Mouse (Mus musculus) cerebellum, postnatal 10 days (tissue): Measurements from ENCODE around the gene Col4a6.

Experiments
- DNase-seq, 2 experiments: peaks; one replicate each; pipeline ENCODE4 v3.0.0; 2021; ENCODE audit warnings: mixed read lengths in 2 of 2

The Col4a6 gene

GRCm38 (mm10) chrX:141473470-141474302, at the start of gene Col4a6:
Col4a6 (minus strand) TSS chrX:141474076.
- peak; percentile 4 to 20 for DNase-seq

DNA sequence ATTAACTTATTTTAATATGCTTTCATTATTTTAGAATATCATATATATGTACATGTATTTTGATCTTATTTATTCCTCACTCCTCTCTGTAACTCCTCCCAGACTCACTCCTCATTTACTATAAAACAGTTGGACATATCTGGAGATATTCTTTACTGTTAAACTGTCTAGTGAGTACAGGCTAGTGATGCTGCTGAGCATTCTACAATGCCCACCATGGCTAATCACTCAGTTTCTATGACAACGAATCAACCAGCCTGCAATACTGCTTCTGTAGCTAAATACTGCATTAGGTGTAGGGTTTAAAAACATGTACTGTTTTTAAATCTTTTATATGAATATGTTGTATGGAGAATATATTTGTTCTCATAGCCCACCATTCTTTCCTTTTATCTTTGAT, 29.2 kb upstream of the Col4a6 start:
- no peak for DNase-seq

GRCm38 (mm10) chrX:141494545-141494944, 20.7 kb upstream of the Col4a6 start:
- no peak for DNase-seq

DNA sequence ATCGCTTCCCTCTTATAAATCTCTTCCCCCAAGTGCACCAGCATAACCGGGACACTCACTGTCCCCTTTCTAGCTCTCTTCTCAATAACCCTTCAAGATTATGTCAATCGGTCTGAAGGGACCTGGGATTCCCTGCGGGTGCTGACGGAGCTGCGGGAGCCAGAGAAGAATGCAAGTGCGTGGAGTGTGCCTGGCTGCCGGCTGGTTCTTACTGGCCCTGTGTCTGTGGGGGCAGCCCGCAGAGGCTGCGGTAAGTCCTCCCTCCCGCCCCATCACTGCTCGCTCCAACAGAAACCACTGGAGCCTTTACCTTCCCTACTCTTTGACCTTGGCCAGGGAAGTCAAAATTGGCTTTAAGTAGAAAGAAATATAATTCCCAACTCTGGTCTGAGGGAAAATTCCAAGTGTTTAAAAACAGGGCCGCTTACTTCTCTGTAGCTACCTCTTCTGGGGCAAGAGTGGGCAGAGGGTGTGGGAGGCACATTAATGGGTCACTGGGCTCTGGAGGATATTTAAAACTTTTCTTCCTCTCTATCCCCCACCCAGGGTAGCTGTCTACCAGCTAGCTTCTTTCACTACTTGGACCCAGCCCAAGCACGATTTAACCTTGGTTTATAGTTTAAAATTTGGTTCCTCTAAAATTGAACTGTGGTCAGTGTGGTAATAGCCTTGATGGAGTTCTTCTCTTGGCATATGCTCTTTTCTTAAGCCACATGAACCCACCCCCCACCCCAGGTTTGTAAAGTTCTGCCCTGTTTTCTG, 1.9 kb upstream of the Col4a6 start:
- peak; percentile 3 to 4 for DNase-seq

- peak; percentile 67 to 76 for DNase-seq
Observed at GRCm38 (mm10) chrX:141475110-141475509, 1.2 kb upstream of the Col4a6 start, which contains the start of gene Col4a5. Col4a5 (plus strand) TSS chrX:141475385.

- no peak for DNase-seq
Observed at GRCm38 (mm10) chrX:141447936-141448335, 25.9 kb downstream of the Col4a6 start.

DNA sequence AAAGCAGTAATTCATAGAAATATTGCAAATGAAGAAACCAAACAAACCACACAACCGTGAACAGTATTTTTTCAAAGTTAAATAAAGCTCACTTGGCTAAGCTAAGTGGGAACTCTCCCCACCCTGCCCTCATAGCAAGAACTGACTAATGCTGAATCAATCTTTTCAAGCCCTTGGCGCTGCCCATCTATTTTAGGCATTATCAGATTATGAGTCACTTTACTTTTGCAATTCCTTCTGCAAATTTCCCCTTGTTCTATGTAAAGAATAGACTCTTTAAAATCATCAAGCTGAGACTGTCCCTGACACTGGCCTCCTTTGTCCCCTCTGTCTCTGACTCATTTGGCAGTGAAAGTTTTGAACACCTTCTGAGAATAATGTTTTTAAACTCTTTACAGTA, 34.5 kb downstream of the Col4a6 start:
- no peak for DNase-seq

GRCm38 (mm10) chrX:141436780-141437179, 37.1 kb downstream of the Col4a6 start:
- no peak for DNase-seq

DNA sequence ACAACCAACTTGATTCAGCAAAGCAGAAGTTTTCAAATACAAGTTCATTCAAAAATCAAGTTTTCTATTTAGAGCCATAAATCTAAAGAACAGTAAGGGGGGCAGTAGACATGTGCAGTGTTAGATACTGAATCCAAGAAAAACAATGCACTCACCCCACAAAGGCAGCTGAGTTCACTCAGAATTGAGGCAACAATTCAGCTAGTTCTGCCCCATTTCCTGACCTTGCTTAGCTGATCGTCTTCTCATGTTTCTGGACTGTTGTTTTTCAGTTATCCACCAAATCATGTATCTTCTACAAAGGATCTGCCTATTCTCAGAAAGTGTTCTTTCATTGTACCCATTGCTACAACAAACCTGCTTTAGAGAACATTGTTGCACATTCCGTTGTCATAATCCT, 58.6 kb downstream of the Col4a6 start:
- no peak for DNase-seq

GRCm38 (mm10) chrX:141396243-141396642, 77.6 kb downstream of the Col4a6 start:
- DNase-seq: no peak

DNA sequence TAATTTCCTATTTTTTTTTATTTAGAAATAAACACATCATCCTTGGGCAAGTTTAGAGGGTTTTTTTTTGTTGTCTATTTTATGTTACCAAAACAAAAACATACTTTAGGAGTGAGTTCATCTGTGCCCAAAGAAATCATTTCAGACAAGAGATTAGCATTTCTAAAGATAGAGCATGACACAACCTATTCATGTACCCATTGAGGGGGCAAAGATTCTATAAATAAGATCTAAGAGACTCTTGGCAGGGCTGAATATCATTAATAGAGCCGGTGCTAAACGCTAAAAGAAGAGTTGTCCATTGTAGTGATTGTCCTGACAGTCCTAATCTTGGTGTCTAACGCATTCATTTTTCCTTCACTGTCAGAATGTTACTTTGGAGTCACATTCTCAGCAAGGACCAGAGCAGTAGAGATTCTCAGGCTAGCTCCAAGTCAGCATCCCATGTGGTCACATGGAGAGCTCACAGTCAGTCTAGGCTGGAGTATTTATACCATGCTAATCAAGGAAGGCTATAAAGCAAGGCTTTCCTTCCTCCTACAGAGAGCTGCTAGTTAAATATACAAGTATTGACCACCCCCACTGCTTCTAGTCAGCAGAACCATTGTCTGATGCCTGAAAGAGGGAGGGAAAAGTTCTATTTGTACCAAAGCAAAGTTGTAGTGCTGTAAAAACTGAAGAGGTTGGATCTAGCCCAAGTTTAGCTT, 88.3 kb downstream of the Col4a6 start:
- DNase-seq: no peak

- no peak for DNase-seq
Observed at GRCm38 (mm10) chrX:141384632-141385031, 89.2 kb downstream of the Col4a6 start.

DNA sequence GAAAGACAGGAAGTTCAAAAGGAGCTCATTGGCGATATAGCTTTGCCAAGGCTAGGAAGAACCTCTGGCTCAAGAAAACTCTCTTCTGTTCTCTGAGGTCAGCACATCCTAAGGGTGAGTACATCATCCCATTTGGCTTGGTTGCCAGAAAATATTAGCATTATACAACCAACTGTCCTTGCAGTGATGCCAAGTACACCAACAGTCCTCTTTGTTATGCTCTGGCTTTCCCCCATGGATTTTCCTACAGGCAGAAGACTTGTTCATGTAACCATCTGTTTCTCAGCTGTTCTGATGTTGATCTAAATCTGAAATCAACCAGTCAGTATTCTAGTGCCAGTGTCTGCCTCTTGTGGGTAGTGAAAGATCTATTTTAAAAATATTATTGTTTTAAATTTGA, 103.6 kb downstream of the Col4a6 start:
- DNase-seq: peak; percentile 20 to 26

GRCm38 (mm10) chrX:141363331-141363730, 110.5 kb downstream of the Col4a6 start:
- DNase-seq: peak; percentile 3 to 7

DNA sequence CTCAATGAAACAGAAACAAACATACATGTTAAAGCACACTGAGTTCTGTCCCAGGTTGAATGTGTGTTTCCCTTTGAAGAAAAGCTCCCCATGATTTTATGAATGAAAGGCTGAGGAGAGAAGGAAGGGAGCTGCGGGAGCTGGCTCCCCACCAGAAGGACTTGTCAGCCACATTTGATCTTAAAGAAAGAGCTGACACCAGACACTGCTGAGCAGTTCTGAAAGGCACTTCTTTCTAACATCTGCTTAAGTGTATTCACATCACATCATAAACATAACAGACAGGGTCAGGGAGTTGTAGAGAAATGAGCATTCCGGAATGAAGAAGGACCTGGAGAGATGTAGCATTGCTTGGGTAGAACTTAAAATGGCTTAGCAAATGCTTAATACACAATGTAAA, 132.5 kb downstream of the Col4a6 start:
- no peak for DNase-seq

GRCm38 (mm10) chrX:141328044-141328443, 145.8 kb downstream of the Col4a6 start:
- no peak for DNase-seq

- DNase-seq: peak; percentile 19 to 56
Observed at GRCm38 (mm10) chrX:141324201-141324600, 149.7 kb downstream of the Col4a6 start.

GRCm38 (mm10) chrX:141316217-141316616, 157.7 kb downstream of the Col4a6 start:
- DNase-seq: no peak

GRCm38 (mm10) chrX:141315795-141316194, 158.1 kb downstream of the Col4a6 start:
- DNase-seq: no peak

DNA sequence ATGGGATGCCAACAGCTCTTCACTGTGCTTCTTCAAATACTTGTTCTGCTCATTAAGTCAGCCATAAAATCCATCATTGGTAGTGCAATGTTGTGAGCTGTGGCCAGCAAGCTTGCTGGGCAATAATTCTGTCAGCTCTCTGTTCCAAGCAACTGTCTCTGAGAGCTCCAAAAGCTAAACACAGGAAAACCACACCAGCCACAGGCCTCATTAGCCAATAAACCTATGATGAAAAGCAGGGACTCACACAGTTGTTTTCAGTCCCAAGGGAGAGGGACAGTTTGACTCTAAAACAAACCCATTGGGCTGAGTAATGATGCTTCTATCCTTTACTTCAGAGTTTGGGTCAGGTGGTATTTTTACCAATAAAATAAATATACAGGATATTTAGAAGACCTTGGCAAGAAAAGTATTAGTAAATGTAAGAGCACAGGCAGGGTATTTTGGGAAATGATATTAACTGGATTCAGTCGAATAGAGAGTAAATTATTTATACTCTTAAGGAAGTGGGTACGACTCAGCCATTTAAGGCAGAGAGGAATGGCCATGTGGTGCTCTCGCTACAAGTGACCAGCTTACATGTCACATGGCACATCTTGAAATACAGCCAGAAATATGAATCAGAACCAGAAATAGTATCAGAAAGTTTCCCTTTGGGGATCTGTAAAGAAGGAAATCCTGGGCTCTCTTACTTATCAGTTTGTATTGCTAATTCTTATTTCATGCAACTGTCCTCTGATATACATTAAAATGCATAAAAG, 181.0 kb downstream of the Col4a6 start:
- no peak for DNase-seq

DNA sequence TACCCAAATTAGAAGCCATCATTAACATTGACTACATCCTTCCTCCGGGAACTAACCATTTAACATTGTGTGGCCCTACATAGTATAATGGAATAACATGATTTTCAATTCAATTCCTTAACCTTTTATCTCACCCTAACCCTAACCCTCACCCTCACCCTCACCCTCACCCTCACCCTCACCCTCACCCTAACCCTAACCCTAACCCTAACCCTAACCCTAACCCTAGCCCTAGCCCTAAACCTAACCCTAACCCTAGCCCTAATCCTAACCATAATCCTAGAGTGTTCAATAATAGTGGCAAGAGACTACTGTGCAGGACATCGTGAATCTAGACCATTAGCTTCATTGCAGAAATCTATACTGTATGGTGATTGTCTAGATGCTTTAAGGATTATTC, 197.5 kb downstream of the Col4a6 start:
- DNase-seq: no peak

- peak; percentile 1 to 14 for DNase-seq
Observed at GRCm38 (mm10) chrX:141265986-141266385, 207.9 kb downstream of the Col4a6 start.

- no peak for DNase-seq
Observed at GRCm38 (mm10) chrX:141249636-141250035, 224.2 kb downstream of the Col4a6 start.
